Mouse (Mus musculus): ENCODE measurements around the gene Atg4d.
"Not testable (repeated sequence)": the region's sequence is repeated elsewhere in the genome, so short reads cannot be mapped to it uniquely, and the experiment has no call there.

Atg4d gene

GRCm38 (mm10) chr9:21239465-21239848 is 25.6 kb upstream of the Atg4d start:
- no peak for DNase-seq (ENCODE audit: low spot score in 2 of 2)

GRCm38 (mm10) chr9:21241343-21241742 is 23.8 kb upstream of the Atg4d start:
- peak; percentile 86 to 89 for DNase-seq (ENCODE audit: low spot score in 2 of 2)

GRCm38 (mm10) chr9:21243826-21244427 is 21.2 kb upstream of the Atg4d start:
- no peak for DNase-seq (ENCODE audit: low spot score in 2 of 2)

GRCm38 (mm10) chr9:21244428-21245112 is 20.5 kb upstream of the Atg4d start:
- peak in 1 of 2 experiments; percentile 52 for DNase-seq (ENCODE audit: low spot score in 2 of 2)

- DNase-seq (ENCODE audit: low spot score in 2 of 2) = no peak
Observed at GRCm38 (mm10) chr9:21245113-21245487, 20.0 kb upstream of the Atg4d start.

- DNase-seq (ENCODE audit: low spot score in 2 of 2) = no peak
Observed at GRCm38 (mm10) chr9:21246342-21246741, 18.8 kb upstream of the Atg4d start.

- no peak for DNase-seq (ENCODE audit: low spot score in 2 of 2)
Observed at GRCm38 (mm10) chr9:21248326-21248725, 16.8 kb upstream of the Atg4d start, which contains the start of gene S1pr5. Gene S1pr5, minus strand, starts transcription at chr9:21248443.

- no peak for DNase-seq (ENCODE audit: low spot score in 2 of 2)
Observed at GRCm38 (mm10) chr9:21249629-21250508, 15.2 kb upstream of the Atg4d start.

- DNase-seq (ENCODE audit: low spot score in 2 of 2) = no peak
Observed at GRCm38 (mm10) chr9:21250509-21250908, 14.6 kb upstream of the Atg4d start.

- no peak for DNase-seq (ENCODE audit: low spot score in 2 of 2)
Observed at GRCm38 (mm10) chr9:21251116-21251735, 13.9 kb upstream of the Atg4d start.

- no peak for DNase-seq (ENCODE audit: low spot score in 2 of 2)
Observed at GRCm38 (mm10) chr9:21254690-21255089, 10.4 kb upstream of the Atg4d start.

GRCm38 (mm10) chr9:21256349-21256748 is 8.7 kb upstream of the Atg4d start:
- DNase-seq (ENCODE audit: low spot score in 2 of 2) = not testable (repeated sequence)

GRCm38 (mm10) chr9:21260491-21261040 is 4.5 kb upstream of the Atg4d start:
- no peak for DNase-seq (ENCODE audit: low spot score in 2 of 2)

GRCm38 (mm10) chr9:21261831-21262230 is 3.3 kb upstream of the Atg4d start:
- no peak for DNase-seq (ENCODE audit: low spot score in 2 of 2)

GRCm38 (mm10) chr9:21264272-21264999 is 657 bp upstream of the Atg4d start:
- DNase-seq (ENCODE audit: low spot score in 2 of 2) = no peak

GRCm38 (mm10) chr9:21265611-21266010 is 518 bp downstream of the Atg4d start:
- no peak for DNase-seq (ENCODE audit: low spot score in 2 of 2)

- DNase-seq (ENCODE audit: low spot score in 2 of 2) = no peak
Observed at GRCm38 (mm10) chr9:21266889-21267288, 1.8 kb downstream of the Atg4d start.

- DNase-seq (ENCODE audit: low spot score in 2 of 2) = no peak
Observed at GRCm38 (mm10) chr9:21268305-21268704, 3.2 kb downstream of the Atg4d start.

GRCm38 (mm10) chr9:21269590-21269989 is 4.5 kb downstream of the Atg4d start:
- DNase-seq (ENCODE audit: low spot score in 2 of 2) = not testable (repeated sequence)

GRCm38 (mm10) chr9:21272391-21272790 is 7.3 kb downstream of the Atg4d start:
- DNase-seq (ENCODE audit: low spot score in 2 of 2) = no peak

GRCm38 (mm10) chr9:21273094-21273493 is 8.0 kb downstream of the Atg4d start:
- DNase-seq (ENCODE audit: low spot score in 2 of 2) = no peak
